Mouse (Mus musculus): Measurements from ENCODE around the gene Zcchc4.

The Zcchc4 gene

GRCm38 (mm10) chr5:52794109-52794508 lies 18.9 kb downstream of the Zcchc4 start:
- in situ Hi-C loops (cut with MboI) = no loop called here

GRCm38 (mm10) chr5:52799274-52799985 lies 24.2 kb downstream of the Zcchc4 start:
- in situ Hi-C loops (cut with MboI) = no loop called here

- in situ Hi-C loops (cut with MboI) = no loop called here
Measured at GRCm38 (mm10) chr5:52805801-52806200, 30.6 kb downstream of the Zcchc4 start.

GRCm38 (mm10) chr5:52806349-52806748 lies 31.1 kb downstream of the Zcchc4 start:
- in situ Hi-C loops (cut with MboI) = no loop called here

- in situ Hi-C loops (cut with MboI) = no loop called here
Measured at GRCm38 (mm10) chr5:52807030-52807429, 31.8 kb downstream of the Zcchc4 start.

- in situ Hi-C loops (cut with MboI) = no loop called here
Measured at GRCm38 (mm10) chr5:52810446-52810845, 35.2 kb downstream of the Zcchc4 start.

- in situ Hi-C loops (cut with MboI) = no loop called here
Measured at GRCm38 (mm10) chr5:52811056-52811455, 35.8 kb downstream of the Zcchc4 start.

- in situ Hi-C loops (cut with MboI) = no loop called here
Measured at GRCm38 (mm10) chr5:52812456-52812855, 37.2 kb downstream of the Zcchc4 start.

GRCm38 (mm10) chr5:52813312-52813711 lies 38.1 kb downstream of the Zcchc4 start:
- in situ Hi-C loops (cut with MboI) = no loop called here

GRCm38 (mm10) chr5:52818676-52819075 lies 43.5 kb downstream of the Zcchc4 start:
- in situ Hi-C loops (cut with MboI) = no loop called here

- in situ Hi-C loops (cut with MboI) = no loop called here
Measured at GRCm38 (mm10) chr5:52821691-52822090, 46.5 kb downstream of the Zcchc4 start.

- in situ Hi-C loops (cut with MboI) = no loop called here
Measured at GRCm38 (mm10) chr5:52827923-52828322, 52.7 kb downstream of the Zcchc4 start.

GRCm38 (mm10) chr5:52833005-52833404 lies 57.8 kb downstream of the Zcchc4 start:
- in situ Hi-C loops (cut with MboI) = no loop called here

- in situ Hi-C loops (cut with MboI) = no loop called here
Measured at GRCm38 (mm10) chr5:52833761-52834274, 58.6 kb downstream of the Zcchc4 start, which contains the start of gene Anapc4. TSS of gene Anapc4 (plus strand) at chr5:52834012.

- in situ Hi-C loops (cut with MboI) = no loop called here
Measured at GRCm38 (mm10) chr5:52834386-52834785, 59.2 kb downstream of the Zcchc4 start.

- in situ Hi-C loops (cut with MboI) = no loop called here
Measured at GRCm38 (mm10) chr5:52844319-52844718, 69.1 kb downstream of the Zcchc4 start.

GRCm38 (mm10) chr5:52855727-52856126 lies 80.5 kb downstream of the Zcchc4 start:
- in situ Hi-C loops (cut with MboI) = no loop called here

- in situ Hi-C loops (cut with MboI) = no loop called here
Measured at GRCm38 (mm10) chr5:52864446-52864845, 89.2 kb downstream of the Zcchc4 start.

- in situ Hi-C loops (cut with MboI) = no loop called here
Measured at GRCm38 (mm10) chr5:52865825-52866224, 90.6 kb downstream of the Zcchc4 start.

- in situ Hi-C loops (cut with MboI) = no loop called here
Measured at GRCm38 (mm10) chr5:52866361-52867155, 91.3 kb downstream of the Zcchc4 start.

GRCm38 (mm10) chr5:52868918-52869703 lies 93.9 kb downstream of the Zcchc4 start:
- in situ Hi-C loops (cut with MboI) = no loop called here

GRCm38 (mm10) chr5:52871461-52871860 lies 96.3 kb downstream of the Zcchc4 start:
- in situ Hi-C loops (cut with MboI) = no loop called here
